Comparison of ENCODE assay signal across 21 mouse cellular contexts in the genomic region with DNA sequence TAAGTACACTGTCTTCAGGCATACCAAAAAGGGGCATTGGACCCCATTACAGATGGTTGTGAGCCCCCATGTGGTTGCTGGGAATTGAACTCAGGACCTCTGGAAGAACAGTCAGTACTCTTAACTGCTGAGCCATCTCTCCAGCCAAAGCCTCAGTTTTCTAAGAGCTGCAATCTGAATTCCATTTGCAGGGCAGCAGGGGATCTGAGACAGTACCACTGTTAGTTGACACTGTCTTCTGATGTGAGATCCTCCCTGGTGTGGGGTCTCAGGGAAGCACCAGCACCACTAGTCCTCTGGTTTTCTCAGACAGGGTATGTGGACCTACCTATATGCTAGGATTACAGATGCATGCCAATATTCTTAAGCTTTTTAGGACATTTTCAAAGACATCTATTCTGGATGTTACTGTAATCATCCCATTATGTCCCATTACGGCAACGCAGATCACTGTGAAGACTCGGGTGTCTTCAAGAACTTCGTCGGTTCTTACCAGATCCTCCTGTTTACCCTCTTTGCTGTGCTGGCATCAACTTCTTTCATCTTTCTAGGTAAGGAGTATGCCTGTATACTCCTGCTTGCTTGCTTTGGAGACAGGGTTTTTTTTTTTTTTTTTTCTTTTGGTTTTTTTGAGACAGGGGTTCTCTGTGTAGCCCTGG. TPM values are rescaled to one million over a fixed set of nuclear protein-coding genes. Genes with fewer than 3 reads are reported as not detected.
DNase-seq lines count a peak whose midpoint lies in the region; ATAC-seq and TF ChIP-seq lines count a peak whose summit lies in the region.
"Had no signal": no experiment of that assay in that cellular context is flagged by ENCODE, and none has a peak within 500 bp of the region (broad histone marks: within the 10 kb centered on the region; RNA-seq: fewer than 3 reads in every experiment).

No protein-coding gene starts in this region.

- H3K27me3 ChIP-seq in embryonic facial prominence, embryonic 13.5 days = no peaks in the 10 kb centered on the region
- H3K27me3 ChIP-seq in embryonic facial prominence, embryonic 10.5 days (replicated peaks; ENCODE audit: low read depth, poor library complexity, severe bottlenecking) = no peaks in the 10 kb centered on the region
- H3K27me3 ChIP-seq in midbrain, embryonic 11.5 days (ENCODE audit: control insufficient read depth, insufficient read depth, low read length) = no peaks in the 10 kb centered on the region
- H3K27me3 ChIP-seq in midbrain, postnatal 0 days (ENCODE audit: insufficient read depth, low read length) = no peaks in the 10 kb centered on the region
- no peaks in the 10 kb centered on the region for H3K27me3 ChIP-seq in MEL (ENCODE audit: control insufficient read depth in 1 of 2, insufficient read depth in 2 of 2, low read length in 2 of 2)
- no peaks in the 10 kb centered on the region for H3K27me3 ChIP-seq in limb, embryonic 10.5 days (ENCODE audit: low read depth, poor library complexity, severe bottlenecking)
- no peaks in the 10 kb centered on the region for H3K27me3 ChIP-seq in hindbrain, embryonic 11.5 days (ENCODE audit: control insufficient read depth, insufficient read depth, low read length)
- H3K27me3 ChIP-seq: embryonic facial prominence, embryonic 15.5 days; forebrain, embryonic 12.5 days; heart, embryonic 12.5 days; hindbrain, embryonic 15.5 days had no signal

- no peak for TF ChIP-seq EP300 in MEL (IDR thresholded peaks at IDR 0.05; ENCODE audit: low read depth in 1 of 2, low read length in 2 of 2)

- TF ChIP-seq POLR2A in MEL (IDR thresholded peaks at IDR 0.05; ENCODE audit: control insufficient read depth in 1 of 2, insufficient read depth in 1 of 2, low read depth in 1 of 2, low read length in 2 of 2, poor library complexity in 1 of 2) = peak in 1 of 2 experiments; percentile 72; a peak in 2 of 4 replicates

- no peak overlapping the region for H3K4me3 ChIP-seq in embryonic facial prominence, embryonic 13.5 days
- H3K4me3 ChIP-seq in embryonic facial prominence, embryonic 10.5 days = no peak overlapping the region
- no peak overlapping the region for H3K4me3 ChIP-seq in midbrain, embryonic 11.5 days (ENCODE audit: low read depth, low read length)
- no peak overlapping the region for H3K4me3 ChIP-seq in midbrain, postnatal 0 days (ENCODE audit: low read depth, low read length)
- no peak overlapping the region for H3K4me3 ChIP-seq in MEL (ENCODE audit: control insufficient read depth in 1 of 2, insufficient read depth in 1 of 2, low read depth in 2 of 2, low read length in 2 of 2)
- no peak overlapping the region for H3K4me3 ChIP-seq in limb, embryonic 10.5 days
- no peak overlapping the region for H3K4me3 ChIP-seq in hindbrain, embryonic 11.5 days (ENCODE audit: low read depth, low read length)
- H3K4me3 ChIP-seq: embryonic facial prominence, embryonic 15.5 days; forebrain, embryonic 12.5 days; heart, embryonic 12.5 days; hindbrain, embryonic 10.5 days; hindbrain, embryonic 15.5 days had no signal

- H3K36me3 ChIP-seq in embryonic facial prominence, embryonic 13.5 days = peaks cover 51% of the 10 kb centered on the region
- H3K36me3 ChIP-seq in embryonic facial prominence, embryonic 10.5 days (replicated peaks) = peaks cover 70% of the 10 kb centered on the region
- H3K36me3 ChIP-seq in midbrain, embryonic 11.5 days (ENCODE audit: control insufficient read depth, insufficient read depth, low read length) = peaks cover 12% of the 10 kb centered on the region
- peaks cover 19% of the 10 kb centered on the region; the same call in 1 of the 2 replicates for H3K36me3 ChIP-seq in midbrain, postnatal 0 days (ENCODE audit: insufficient read depth, low read length)
- peaks cover 18 to 29% of the 10 kb centered on the region in 2 experiments for H3K36me3 ChIP-seq in MEL (ENCODE audit: control insufficient read depth in 1 of 2, insufficient read depth in 2 of 2, low read length in 2 of 2)
- H3K36me3 ChIP-seq in limb, embryonic 10.5 days = peaks cover 68% of the 10 kb centered on the region
- H3K36me3 ChIP-seq in hindbrain, embryonic 11.5 days (ENCODE audit: control insufficient read depth, insufficient read depth, low read length) = peaks cover 14% of the 10 kb centered on the region

- no peak overlapping the region for H3K4me2 ChIP-seq in embryonic facial prominence, embryonic 13.5 days
- no peak overlapping the region for H3K4me2 ChIP-seq in midbrain, embryonic 11.5 days
- H3K4me2 ChIP-seq in midbrain, postnatal 0 days (ENCODE audit: low read depth, low read length, poor library complexity, severe bottlenecking) = no peak overlapping the region
- H3K4me2 ChIP-seq in hindbrain, embryonic 11.5 days (replicated peaks; ENCODE audit: low read depth, low read length) = no peak overlapping the region
- H3K4me2 ChIP-seq: embryonic facial prominence, embryonic 15.5 days; forebrain, embryonic 12.5 days; heart, embryonic 12.5 days; hindbrain, embryonic 15.5 days had no signal

- WGBS in embryonic facial prominence, embryonic 13.5 days = 92% methylated on average over 5 of the region's 5 CpGs
- WGBS in embryonic facial prominence, embryonic 10.5 days = 92% methylated on average over 5 of the region's 5 CpGs
- WGBS in midbrain, embryonic 11.5 days = 86% methylated on average over 5 of the region's 5 CpGs
- 98% methylated on average over 5 of the region's 5 CpGs for WGBS in midbrain, postnatal 0 days
- 95% methylated on average over 5 of the region's 5 CpGs for WGBS in limb, embryonic 10.5 days
- WGBS in hindbrain, embryonic 11.5 days = 88% methylated on average over 5 of the region's 5 CpGs

- no peak for ATAC-seq in embryonic facial prominence, embryonic 13.5 days (ENCODE audit: insufficient number of reproducible peaks, insufficient read depth, low FRiP score, low TSS enrichment, low read depth)
- ATAC-seq in midbrain, embryonic 11.5 days (ENCODE audit: low FRiP score) = no peak
- no peak for ATAC-seq in midbrain, postnatal 0 days (ENCODE audit: low FRiP score)
- no peak for ATAC-seq in hindbrain, embryonic 11.5 days (ENCODE audit: low FRiP score)
- ATAC-seq: forebrain, embryonic 16.5 days; intestine, embryonic 16.5 days had no signal

- no peak overlapping the region for H3K27ac ChIP-seq in embryonic facial prominence, embryonic 13.5 days
- no peak overlapping the region for H3K27ac ChIP-seq in embryonic facial prominence, embryonic 10.5 days (replicated peaks)
- no peak overlapping the region for H3K27ac ChIP-seq in midbrain, embryonic 11.5 days (ENCODE audit: low read depth, low read length)
- no peak overlapping the region for H3K27ac ChIP-seq in midbrain, postnatal 0 days (ENCODE audit: low read depth, low read length)
- no peak overlapping the region; the same call in 1 of the 2 replicates for H3K27ac ChIP-seq in MEL (ENCODE audit: control insufficient read depth, low read depth, low read length)
- no peak overlapping the region for H3K27ac ChIP-seq in limb, embryonic 10.5 days
- H3K27ac ChIP-seq in hindbrain, embryonic 11.5 days (ENCODE audit: low read depth, low read length) = no peak overlapping the region
- H3K27ac ChIP-seq: embryonic facial prominence, embryonic 15.5 days; forebrain, embryonic 12.5 days; hindbrain, embryonic 10.5 days; hindbrain, embryonic 15.5 days had no signal

- H3K4me1 ChIP-seq in embryonic facial prominence, embryonic 13.5 days = peaks cover 29% of the 10 kb centered on the region
- H3K4me1 ChIP-seq in embryonic facial prominence, embryonic 10.5 days = peaks cover 24% of the 10 kb centered on the region
- H3K4me1 ChIP-seq in midbrain, embryonic 11.5 days (ENCODE audit: control insufficient read depth, insufficient read depth, low read length) = peaks cover 14% of the 10 kb centered on the region
- no peaks in the 10 kb centered on the region for H3K4me1 ChIP-seq in midbrain, postnatal 0 days (ENCODE audit: insufficient read depth, low read length)
- peaks cover 7 to 16% of the 10 kb centered on the region in 2 experiments; a peak in 3 of 4 replicates for H3K4me1 ChIP-seq in MEL (ENCODE audit: control insufficient read depth in 1 of 2, insufficient read depth in 2 of 2, low read length in 2 of 2)
- peaks cover 22% of the 10 kb centered on the region for H3K4me1 ChIP-seq in limb, embryonic 10.5 days
- H3K4me1 ChIP-seq in hindbrain, embryonic 11.5 days (replicated peaks; ENCODE audit: control insufficient read depth, insufficient read depth, low read length) = peaks cover 9% of the 10 kb centered on the region

- no peak for DNase-seq in embryonic facial prominence, embryonic 10.5 days (ENCODE audit: low spot score)
- DNase-seq in midbrain, embryonic 11.5 days (ENCODE audit: low spot score, missing footprints) = peak; percentile 75
- DNase-seq in midbrain, postnatal 0 days (ENCODE audit: low spot score) = no peak
- peak; percentile 57 for DNase-seq in MEL (ENCODE audit: low read depth, low spot score)
- DNase-seq in naive thymus-derived CD4-positive, alpha-beta T cell, adult 2 months (ENCODE audit: low read depth) = peak; percentile 17
- DNase-seq in limb, embryonic 10.5 days (ENCODE audit: low spot score) = no peak
- DNase-seq in hindbrain, embryonic 11.5 days (ENCODE audit: low spot score) = no peak
- DNase-seq: adrenal gland, postnatal 10 days; cerebellum, adult 11 months; cerebellum, adult 8-10 months; cerebellum, postnatal 25 days; gastrocnemius, postnatal 10 days had no signal

- no peak for TF ChIP-seq CTCF in midbrain, postnatal 0 days (IDR thresholded peaks at IDR 0.05)
- no peak for TF ChIP-seq CTCF in MEL (IDR thresholded peaks at IDR 0.05 in 2 of 3, conservative IDR thresholded peaks at IDR 0.05 in 1 of 3; ENCODE audit: control insufficient read depth in 1 of 3, insufficient read depth in 1 of 3, low read depth in 2 of 3, low read length in 3 of 3, poor library complexity in 1 of 3, severe bottlenecking in 1 of 3)

- no peaks in the 10 kb centered on the region for H3K9me3 ChIP-seq in embryonic facial prominence, embryonic 13.5 days
- no peaks in the 10 kb centered on the region for H3K9me3 ChIP-seq in embryonic facial prominence, embryonic 10.5 days
- H3K9me3 ChIP-seq in midbrain, embryonic 11.5 days (ENCODE audit: control insufficient read depth, low read length) = no peaks in the 10 kb centered on the region
- no peaks in the 10 kb centered on the region for H3K9me3 ChIP-seq in midbrain, postnatal 0 days (ENCODE audit: low read length)
- no peaks in the 10 kb centered on the region for H3K9me3 ChIP-seq in MEL (replicated peaks; ENCODE audit: insufficient read depth, low read length)
- no peaks in the 10 kb centered on the region for H3K9me3 ChIP-seq in limb, embryonic 10.5 days (replicated peaks)
- no peaks in the 10 kb centered on the region for H3K9me3 ChIP-seq in hindbrain, embryonic 11.5 days (ENCODE audit: control insufficient read depth, low read length)
- H3K9me3 ChIP-seq: embryonic facial prominence, embryonic 15.5 days; forebrain, embryonic 12.5 days; heart, embryonic 12.5 days; hindbrain, embryonic 10.5 days; hindbrain, embryonic 15.5 days had no signal

- H3K79me2 ChIP-seq in MEL (ENCODE audit: control insufficient read depth, insufficient read depth, low read length, poor library complexity) = peaks cover 20% of the 10 kb centered on the region

- no peak for TF ChIP-seq RAD21 in MEL (IDR thresholded peaks at IDR 0.05; ENCODE audit: low read depth, low read length)

- H3K9ac ChIP-seq in embryonic facial prominence, embryonic 13.5 days = 0 out of 2 replicates have a peak overlapping the region, but pooled peaks have one; percentile 8
- H3K9ac ChIP-seq in midbrain, embryonic 11.5 days (ENCODE audit: low read length) = no peak overlapping the region
- no peak overlapping the region for H3K9ac ChIP-seq in midbrain, postnatal 0 days (replicated peaks; ENCODE audit: low read length, poor library complexity, severe bottlenecking)
- H3K9ac ChIP-seq in MEL (ENCODE audit: control insufficient read depth, low read depth, low read length, poor library complexity, severe bottlenecking) = no peak overlapping the region
- no peak overlapping the region for H3K9ac ChIP-seq in hindbrain, embryonic 11.5 days (ENCODE audit: low read depth, low read length)
- H3K9ac ChIP-seq: embryonic facial prominence, embryonic 15.5 days; forebrain, embryonic 12.5 days; hindbrain, embryonic 15.5 days had no signal

RNA-seq across cellular contexts. Expression of a gene that starts 3.4 kb away (rescaled TPM):
- polyA plus RNA-seq in embryonic facial prominence, embryonic 13.5 days (2015; fragmentation: Nextera tagmentation; extraction: Ambion mirVana) = 1,327 and 1,965 TPM in 2 replicates
- polyA plus RNA-seq in embryonic facial prominence, embryonic 10.5 days (2016; fragmentation: Nextera tagmentation; extraction: Ambion mirVana) = 1,048 and 1,124 TPM in 2 replicates
- 1,063 and 1,232 TPM in 2 replicates for polyA plus RNA-seq in midbrain, embryonic 11.5 days (2014; fragmentation: Nextera tagmentation; extraction: Ambion mirVana)
- total RNA-seq in midbrain, postnatal 0 days (2014; rRNA removed) = 2,807 and 2,947 TPM in 2 replicates
- polyA plus RNA-seq in midbrain, postnatal 0 days (2015; fragmentation: Nextera tagmentation; extraction: Ambion mirVana) = 773 and 821 TPM in 2 replicates
- 5,481 and 6,504 TPM in 2 replicates for total RNA-seq in MEL (2012; rRNA removed)
- polyA plus RNA-seq in MEL (2012; ENCODE audit: insufficient read depth in 1 of 2, insufficient read length in 2 of 2, low read depth in 1 of 2, low replicate concordance in 2 of 2, missing spikeins in 1 of 2) = 1,000 to 10,000 TPM in 1 of 2 experiments, not detected in 1; 2,476 TPM
- 1,143 and 1,168 TPM in 2 replicates for polyA plus RNA-seq in limb, embryonic 10.5 days (2016; fragmentation: Nextera tagmentation; extraction: Ambion mirVana)
- polyA plus RNA-seq in hindbrain, embryonic 11.5 days (2014; fragmentation: Nextera tagmentation; extraction: Ambion mirVana) = 1,119 and 1,121 TPM in 2 replicates

RNA-seq across cellular contexts. Expression of a gene that starts 3.5 kb away (rescaled TPM):
- polyA plus RNA-seq in embryonic facial prominence, embryonic 13.5 days (2015; fragmentation: Nextera tagmentation; extraction: Ambion mirVana) = 35.4 and 38.9 TPM in 2 replicates
- 25.4 and 25.5 TPM in 2 replicates for polyA plus RNA-seq in embryonic facial prominence, embryonic 10.5 days (2016; fragmentation: Nextera tagmentation; extraction: Ambion mirVana)
- polyA plus RNA-seq in midbrain, embryonic 11.5 days (2014; fragmentation: Nextera tagmentation; extraction: Ambion mirVana) = 14.4 and 16.4 TPM in 2 replicates
- 3.9 and 5.9 TPM in 2 replicates for total RNA-seq in midbrain, postnatal 0 days (2014; rRNA removed)
- polyA plus RNA-seq in midbrain, postnatal 0 days (2015; fragmentation: Nextera tagmentation; extraction: Ambion mirVana) = 17.4 and 18.5 TPM in 2 replicates
- 4.3 and 5.1 TPM in 2 replicates for total RNA-seq in MEL (2012; rRNA removed)
- 1 to 10 TPM in 1 of 2 experiments, not detected in 1; 7.7 TPM for polyA plus RNA-seq in MEL (2012; ENCODE audit: insufficient read depth in 1 of 2, insufficient read length in 2 of 2, low read depth in 1 of 2, low replicate concordance in 2 of 2, missing spikeins in 1 of 2)
- 23.8 and 25.6 TPM in 2 replicates for polyA plus RNA-seq in limb, embryonic 10.5 days (2016; fragmentation: Nextera tagmentation; extraction: Ambion mirVana)
- polyA plus RNA-seq in hindbrain, embryonic 11.5 days (2014; fragmentation: Nextera tagmentation; extraction: Ambion mirVana) = 14.6 and 15.5 TPM in 2 replicates

RNA-seq across cellular contexts. Expression of a gene that starts 21.4 kb away (rescaled TPM):
- 107 and 113 TPM in 2 replicates for polyA plus RNA-seq in embryonic facial prominence, embryonic 13.5 days (2015; fragmentation: Nextera tagmentation; extraction: Ambion mirVana)
- polyA plus RNA-seq in embryonic facial prominence, embryonic 10.5 days (2016; fragmentation: Nextera tagmentation; extraction: Ambion mirVana) = 79.3 and 81.4 TPM in 2 replicates
- polyA plus RNA-seq in midbrain, embryonic 11.5 days (2014; fragmentation: Nextera tagmentation; extraction: Ambion mirVana) = 110 and 112 TPM in 2 replicates
- total RNA-seq in midbrain, postnatal 0 days (2014; rRNA removed) = 37.3 and 39.1 TPM in 2 replicates
- 115 and 123 TPM in 2 replicates for polyA plus RNA-seq in midbrain, postnatal 0 days (2015; fragmentation: Nextera tagmentation; extraction: Ambion mirVana)
- total RNA-seq in MEL (2012; rRNA removed) = 76.0 and 107 TPM in 2 replicates
- 100 to 1,000 TPM in 1 of 2 experiments, not detected in 1; 103 TPM for polyA plus RNA-seq in MEL (2012; ENCODE audit: insufficient read depth in 1 of 2, insufficient read length in 2 of 2, low read depth in 1 of 2, low replicate concordance in 2 of 2, missing spikeins in 1 of 2)
- polyA plus RNA-seq in limb, embryonic 10.5 days (2016; fragmentation: Nextera tagmentation; extraction: Ambion mirVana) = 71.4 and 73.5 TPM in 2 replicates
- polyA plus RNA-seq in hindbrain, embryonic 11.5 days (2014; fragmentation: Nextera tagmentation; extraction: Ambion mirVana) = 101 and 104 TPM in 2 replicates

RNA-seq across cellular contexts. Expression of a gene that starts 33.3 kb away (rescaled TPM):
- polyA plus RNA-seq in embryonic facial prominence, embryonic 13.5 days (2015; fragmentation: Nextera tagmentation; extraction: Ambion mirVana) = 8.9 and 9.1 TPM in 2 replicates
- polyA plus RNA-seq in embryonic facial prominence, embryonic 10.5 days (2016; fragmentation: Nextera tagmentation; extraction: Ambion mirVana) = 4.2 and 6.1 TPM in 2 replicates
- 3.2 and 4.3 TPM in 2 replicates for polyA plus RNA-seq in midbrain, embryonic 11.5 days (2014; fragmentation: Nextera tagmentation; extraction: Ambion mirVana)
- 0.77 and 1.6 TPM in 2 replicates for total RNA-seq in midbrain, postnatal 0 days (2014; rRNA removed)
- 1.2 and 1.7 TPM in 2 replicates for polyA plus RNA-seq in midbrain, postnatal 0 days (2015; fragmentation: Nextera tagmentation; extraction: Ambion mirVana)
- 0.08 TPM in 1 of 2 replicates, not detected in the other for total RNA-seq in MEL (2012; rRNA removed)
- polyA plus RNA-seq in MEL (2012; ENCODE audit: insufficient read depth in 1 of 2, insufficient read length in 2 of 2, low read depth in 1 of 2, low replicate concordance in 2 of 2, missing spikeins in 1 of 2) = under 1 TPM in 1 of 2 experiments, not detected in 1; 0.07 TPM
- polyA plus RNA-seq in limb, embryonic 10.5 days (2016; fragmentation: Nextera tagmentation; extraction: Ambion mirVana) = 4.0 and 8.9 TPM in 2 replicates
- polyA plus RNA-seq in hindbrain, embryonic 11.5 days (2014; fragmentation: Nextera tagmentation; extraction: Ambion mirVana) = 4.5 and 4.9 TPM in 2 replicates
- total RNA-seq: heart, postnatal 25 days had no signal

RNA-seq across cellular contexts. Expression of a gene that starts 37.9 kb away (rescaled TPM):
- polyA plus RNA-seq in embryonic facial prominence, embryonic 13.5 days (2015; fragmentation: Nextera tagmentation; extraction: Ambion mirVana) = 86.2 and 92.6 TPM in 2 replicates
- 60.9 and 64.2 TPM in 2 replicates for polyA plus RNA-seq in embryonic facial prominence, embryonic 10.5 days (2016; fragmentation: Nextera tagmentation; extraction: Ambion mirVana)
- 58.7 and 59.4 TPM in 2 replicates for polyA plus RNA-seq in midbrain, embryonic 11.5 days (2014; fragmentation: Nextera tagmentation; extraction: Ambion mirVana)
- total RNA-seq in midbrain, postnatal 0 days (2014; rRNA removed) = 73.0 and 75.3 TPM in 2 replicates
- 60.3 and 62.4 TPM in 2 replicates for polyA plus RNA-seq in midbrain, postnatal 0 days (2015; fragmentation: Nextera tagmentation; extraction: Ambion mirVana)
- 47.2 and 58.5 TPM in 2 replicates for total RNA-seq in MEL (2012; rRNA removed)
- 10 to 100 TPM; 61.7 to 80.5 TPM for polyA plus RNA-seq in MEL (2012; ENCODE audit: insufficient read depth in 1 of 2, insufficient read length in 2 of 2, low read depth in 1 of 2, low replicate concordance in 2 of 2, missing spikeins in 1 of 2)
- 55.6 and 60.1 TPM in 2 replicates for polyA plus RNA-seq in limb, embryonic 10.5 days (2016; fragmentation: Nextera tagmentation; extraction: Ambion mirVana)
- polyA plus RNA-seq in hindbrain, embryonic 11.5 days (2014; fragmentation: Nextera tagmentation; extraction: Ambion mirVana) = 49.1 and 55.3 TPM in 2 replicates

Comparison
In these comparisons a context has a peak if more than half of its experiments do, and no peak if none do; other contexts are left out.
1. DNase-seq: peak in midbrain, embryonic 11.5 days (single experiment), MEL (single experiment) and naive thymus-derived CD4-positive, alpha-beta T cell, adult 2 months (single experiment); none in embryonic facial prominence, embryonic 10.5 days (single experiment), midbrain, postnatal 0 days (single experiment), limb, embryonic 10.5 days (single experiment) and hindbrain, embryonic 11.5 days (single experiment).